Mouse (Mus musculus): Measurements from ENCODE around the gene Hunk.

GRCm38 (mm10) chr16:90396882-90397281, 11.1 kb downstream of the Hunk start:
- TF ChIP-seq CTCF (IDR thresholded peaks at IDR 0.05; ENCODE audit: low read depth, low read length) (no peak), POLR2A (IDR thresholded peaks at IDR 0.05; ENCODE audit: extremely low read depth, insufficient read depth, low read length) (no peak)

Measured in liver, adult 2 months (tissue).